Mouse (Mus musculus): ENCODE data around the gene Kdm5a. TPM values are rescaled to one million over a fixed set of nuclear protein-coding genes. Genes with fewer than 3 reads are reported as not detected.

Kdm5a gene
- total RNA-seq, 2 experiments from 2014 or later: 36.6 to 40.0 TPM

DNA sequence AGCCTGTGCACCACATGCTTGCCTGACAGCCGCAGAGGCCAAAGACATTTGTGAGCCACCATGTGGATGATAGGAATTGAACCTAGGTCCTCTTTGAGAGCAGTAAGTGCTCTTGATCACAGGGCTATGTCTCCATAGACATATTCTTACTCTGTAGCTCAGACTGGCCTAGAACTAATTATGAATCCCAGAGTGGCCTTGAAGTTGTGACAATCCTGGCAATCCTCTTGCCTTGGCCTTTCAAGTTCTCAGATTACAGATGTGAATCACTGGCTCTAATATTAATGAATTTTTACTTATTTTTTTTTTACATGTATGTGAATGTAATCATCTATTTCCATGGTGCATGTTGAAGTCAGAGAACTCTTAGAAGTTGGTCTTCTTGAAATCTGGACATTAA lies 40.0 kb downstream of the Kdm5a start:
- DNase-seq: no peak
- intact Hi-C loops (cut with DNase I): no loop called here

DNA sequence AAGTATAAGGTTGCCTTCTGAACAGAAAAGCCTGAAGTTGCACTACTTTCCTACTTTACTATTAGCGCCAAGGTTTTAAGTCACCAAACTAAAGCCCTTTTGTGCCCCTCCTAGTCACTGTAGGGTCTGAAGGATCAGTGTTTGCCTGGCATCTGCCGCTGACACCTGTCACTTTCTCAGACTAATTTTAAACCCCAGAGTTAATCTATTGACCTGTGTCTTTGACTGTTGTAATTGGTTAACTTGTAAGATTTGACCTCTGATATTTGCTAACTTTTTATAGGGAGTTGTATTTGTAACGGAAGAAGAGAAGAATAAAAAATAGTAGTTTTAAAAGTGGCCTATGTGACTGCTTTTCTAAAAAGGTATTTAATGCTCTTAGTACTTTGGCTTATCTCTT lies 74.2 kb downstream of the Kdm5a start:
- intact Hi-C loops (cut with DNase I): no loop called here
- DNase-seq: no peak

DNA sequence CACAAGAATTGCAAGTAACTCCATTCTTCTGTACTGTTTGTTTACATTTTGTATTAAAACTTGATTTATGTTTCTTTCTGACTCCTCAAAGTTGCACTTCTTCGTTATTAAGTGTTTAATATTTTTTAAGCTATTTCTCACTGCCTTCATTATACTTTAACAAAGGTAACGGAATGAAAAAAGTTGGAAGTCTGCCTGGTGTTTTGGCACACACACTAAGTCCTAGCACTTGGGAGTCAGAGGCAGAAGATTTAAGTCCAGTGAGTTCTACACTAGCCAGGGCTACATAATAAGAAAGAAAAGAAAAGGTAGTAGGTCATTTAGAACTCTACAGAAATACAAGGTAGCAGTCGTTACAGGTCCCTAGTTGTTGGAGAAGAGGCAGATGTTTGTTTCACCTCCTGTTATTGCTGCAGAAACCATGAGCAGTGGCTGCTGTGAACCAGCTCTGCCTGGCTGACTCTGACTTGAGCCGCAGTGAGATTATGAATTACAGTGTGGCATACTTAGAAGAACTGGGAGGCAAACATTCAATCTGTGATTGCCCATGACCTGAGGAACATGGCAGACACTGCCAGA lies 78.3 kb downstream of the Kdm5a start:
- DNase-seq: no peak
- intact Hi-C loops (cut with DNase I): no loop called here

DNA sequence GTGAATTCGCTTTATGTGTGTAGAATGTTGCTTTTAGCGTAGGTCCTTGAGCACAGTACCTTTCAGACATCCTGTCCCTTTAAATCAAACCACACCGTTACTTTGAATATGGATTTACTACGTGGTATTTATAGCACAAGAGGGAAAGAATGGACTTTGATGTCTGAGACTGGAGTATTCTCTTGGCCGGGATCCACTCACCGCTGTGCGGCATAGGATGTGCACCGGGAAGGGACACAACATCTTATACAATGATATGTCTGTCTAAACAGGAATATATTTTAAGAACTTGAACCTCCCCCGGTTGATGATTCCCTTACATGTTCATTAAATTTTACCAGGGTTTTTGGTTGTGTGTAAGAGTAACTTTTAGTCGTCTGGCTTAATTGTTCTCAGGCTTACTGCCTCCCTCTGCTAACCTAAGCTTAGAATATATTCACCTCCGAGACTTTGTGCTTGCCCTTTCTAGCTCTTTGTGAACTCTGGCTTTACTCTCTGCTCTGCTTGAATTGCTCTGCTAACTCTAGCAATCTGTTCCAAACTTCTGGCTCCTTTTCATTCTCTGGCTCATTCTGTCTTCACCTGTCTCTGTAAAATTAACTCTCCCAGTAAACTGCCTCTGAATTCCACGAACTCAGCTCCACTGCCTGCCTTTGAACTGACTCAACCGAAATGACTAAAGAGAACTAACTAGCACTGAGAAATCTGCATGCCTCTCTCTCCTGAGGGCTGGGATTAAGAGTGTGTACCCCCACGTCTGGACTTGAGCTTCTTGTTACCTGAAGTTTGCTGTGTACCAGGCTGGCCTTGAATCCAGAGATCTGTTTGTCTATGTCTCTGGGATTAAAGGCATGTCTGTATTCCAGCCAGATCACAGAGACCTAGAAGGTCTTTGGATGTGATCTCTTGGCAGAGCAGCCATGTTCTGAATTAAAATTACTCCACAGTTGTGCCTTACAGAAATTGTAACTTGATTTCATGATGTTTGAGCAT lies 79.7 kb downstream of the Kdm5a start:
- intact Hi-C loops (cut with DNase I): no loop called here
- DNase-seq: no peak

DNA sequence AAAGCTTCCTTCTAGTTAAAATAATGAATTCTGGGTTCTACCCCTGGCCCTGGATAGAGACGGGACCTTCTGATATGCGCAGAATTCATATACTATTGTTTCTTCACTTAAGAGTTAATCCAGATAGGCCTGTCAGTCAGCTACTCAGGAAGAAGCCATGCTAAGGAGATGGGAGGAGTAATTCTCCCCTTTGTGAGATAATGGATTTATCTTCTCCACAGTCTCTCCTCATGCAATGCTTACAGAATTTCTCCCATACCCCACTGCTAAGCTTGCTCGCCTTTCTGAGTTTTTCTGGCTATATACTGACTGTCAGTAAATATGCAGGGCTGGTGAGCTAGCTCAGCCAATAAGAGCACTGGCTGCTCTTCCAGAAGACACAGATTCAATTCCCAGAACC lies 86.3 kb downstream of the Kdm5a start:
- intact Hi-C loops (cut with DNase I): no loop called here
- no peak for DNase-seq

DNA sequence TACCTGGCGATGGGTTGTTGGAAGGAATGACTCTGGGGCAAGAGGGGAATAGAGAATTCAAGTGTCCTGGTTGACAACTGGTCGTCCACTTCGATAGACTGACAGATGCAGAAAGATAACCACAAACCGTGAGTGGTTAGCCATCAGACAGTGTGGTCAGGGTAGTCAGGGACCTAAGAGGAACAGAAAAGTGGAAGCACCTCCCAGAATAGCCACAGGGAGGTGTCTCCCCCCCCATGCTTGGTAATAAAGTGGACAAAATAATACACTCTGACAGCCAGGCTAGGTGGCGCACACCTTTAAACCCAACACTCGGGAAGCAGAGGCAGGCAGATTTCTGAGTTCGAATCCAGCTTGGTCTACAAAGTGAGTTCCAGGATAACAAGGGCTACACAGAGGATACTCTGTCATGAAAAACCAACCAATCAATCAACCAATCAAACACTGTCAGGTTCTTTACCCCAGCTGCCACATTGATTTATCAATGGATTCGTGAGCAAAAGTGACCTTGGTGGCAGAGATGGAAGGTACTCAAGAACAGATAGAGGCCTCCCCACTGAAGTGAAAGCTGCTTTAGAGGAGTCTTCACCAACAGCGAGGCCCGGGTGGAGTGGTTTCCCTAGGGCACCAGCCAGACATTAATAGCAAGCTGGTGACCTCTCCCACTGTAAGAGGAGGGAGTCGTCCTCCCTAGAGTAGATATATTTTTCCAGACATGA lies 88.6 kb downstream of the Kdm5a start:
- no peak for DNase-seq
- intact Hi-C loops (cut with DNase I): no loop called here

DNA sequence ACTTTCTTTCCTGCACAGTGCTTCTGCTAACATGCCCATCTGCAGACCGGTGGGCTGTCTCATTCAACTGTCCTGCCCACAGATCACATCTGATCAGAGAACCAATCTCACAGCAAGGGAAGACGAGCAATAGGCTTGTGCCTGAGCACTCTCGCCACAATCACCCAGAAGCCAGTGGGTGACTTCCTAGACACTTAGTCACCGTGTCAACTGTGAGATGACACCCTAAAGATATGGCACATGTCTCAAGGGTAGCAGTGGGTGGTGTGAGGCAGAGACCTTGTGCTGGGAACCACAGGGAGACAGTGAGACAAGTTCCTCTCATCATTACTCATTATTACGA lies 89.2 kb downstream of the Kdm5a start:
- DNase-seq: no peak
- intact Hi-C loops (cut with DNase I): no loop called here

DNA sequence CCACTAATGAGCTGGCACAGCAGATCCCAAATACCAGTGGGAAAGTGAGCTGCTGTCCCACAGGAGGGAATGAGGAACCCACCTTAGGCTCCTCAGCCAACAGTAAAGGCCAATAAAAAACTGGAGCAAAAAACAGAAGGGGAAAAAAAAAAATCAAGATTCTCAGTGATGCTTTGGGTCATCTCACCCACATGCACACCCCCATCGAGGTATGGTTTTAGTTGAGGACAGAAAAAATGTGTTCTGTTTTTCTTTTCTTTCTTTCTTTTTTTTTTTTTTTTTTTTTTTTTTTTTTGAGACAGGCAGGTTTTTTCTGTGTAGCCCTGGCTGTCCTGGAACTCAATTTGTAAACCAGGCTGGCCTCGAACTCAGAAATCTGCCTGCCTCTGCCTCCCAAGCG lies 89.6 kb downstream of the Kdm5a start:
- intact Hi-C loops (cut with DNase I): no loop called here
- DNase-seq: no peak

DNA sequence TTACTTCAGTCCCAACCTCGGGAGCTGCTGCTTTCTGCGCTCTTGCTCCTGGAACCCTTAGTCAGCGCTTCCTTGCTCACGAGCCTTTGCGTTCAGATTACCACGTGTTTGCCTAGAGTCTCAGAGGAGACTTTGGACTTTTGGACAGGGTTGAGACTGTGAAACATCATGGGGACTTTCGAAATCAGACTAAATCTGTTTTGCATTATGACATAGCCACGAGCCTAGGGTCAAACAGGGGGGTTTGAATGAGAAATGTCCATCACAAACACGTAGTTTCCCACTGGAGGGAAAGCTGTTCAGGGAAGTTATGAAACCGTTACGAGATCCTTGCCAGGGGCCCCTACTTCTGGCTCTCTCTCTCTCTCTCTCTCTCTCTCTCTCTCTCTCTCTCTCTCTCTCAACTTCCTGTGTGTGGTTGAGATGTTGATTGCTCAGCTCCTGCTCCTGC lies 90.7 kb downstream of the Kdm5a start:
- intact Hi-C loops (cut with DNase I): no loop called here
- no peak for DNase-seq

DNA sequence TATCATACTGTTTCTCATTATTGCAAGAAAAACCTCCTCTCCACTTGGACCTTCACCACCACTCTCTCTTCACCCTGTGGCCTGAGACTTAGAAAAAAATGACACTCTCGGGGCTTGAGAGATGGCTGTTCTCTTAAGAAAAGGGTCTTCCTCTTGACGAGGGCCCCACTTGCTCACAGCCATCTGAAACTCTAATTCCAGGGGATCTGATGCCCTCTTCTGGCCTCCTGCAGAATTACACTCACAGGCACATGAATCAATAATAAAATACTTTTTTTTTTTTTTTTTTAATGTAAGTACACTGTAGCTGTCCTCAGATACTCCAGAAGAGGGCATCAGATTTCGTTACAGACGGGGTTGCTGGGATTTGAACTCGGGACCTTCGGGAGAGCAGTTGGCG lies 93.2 kb downstream of the Kdm5a start:
- intact Hi-C loops (cut with DNase I): no loop called here
- DNase-seq: no peak

DNA sequence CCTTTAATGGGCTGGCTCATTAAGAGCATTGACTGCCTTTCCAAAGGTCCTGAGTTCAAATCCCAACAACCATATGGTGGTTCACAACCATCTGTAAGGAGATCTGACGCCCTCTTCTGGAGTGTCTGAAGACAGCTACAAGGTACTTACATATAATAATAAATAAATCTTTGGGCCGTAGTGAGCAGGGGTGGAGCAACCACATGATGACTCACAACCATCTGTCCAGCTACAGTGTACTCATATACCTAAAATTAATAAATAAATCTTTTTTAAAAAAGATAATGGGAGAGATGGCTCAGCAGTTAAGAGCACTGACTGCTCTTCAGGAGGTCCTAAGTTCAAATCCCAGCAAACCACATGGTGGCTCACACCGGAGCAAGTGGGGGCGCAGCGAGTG lies 93.8 kb downstream of the Kdm5a start:
- DNase-seq: no peak
- intact Hi-C loops (cut with DNase I): no loop called here

DNA sequence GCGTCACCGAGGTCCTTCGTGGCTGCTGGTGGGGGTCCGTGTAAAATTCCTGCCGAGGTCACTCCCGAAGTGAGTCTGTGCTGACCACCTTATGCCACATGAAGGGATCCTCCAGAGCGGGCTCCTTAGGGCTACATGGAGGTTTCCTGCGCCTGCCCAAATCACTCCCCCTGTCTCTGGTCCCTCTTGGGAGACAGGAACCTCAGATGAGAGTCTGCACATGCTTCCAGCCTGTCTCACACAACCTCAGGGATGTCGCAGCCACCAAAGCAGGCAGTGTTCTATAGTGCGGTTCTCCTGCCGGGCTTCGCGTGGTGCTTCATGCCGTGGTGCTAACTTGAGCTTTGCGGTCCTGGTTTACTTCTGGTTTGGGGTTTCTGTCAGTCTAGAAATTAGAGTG lies 97.3 kb downstream of the Kdm5a start:
- intact Hi-C loops (cut with DNase I): no loop called here
- no peak for DNase-seq

DNA sequence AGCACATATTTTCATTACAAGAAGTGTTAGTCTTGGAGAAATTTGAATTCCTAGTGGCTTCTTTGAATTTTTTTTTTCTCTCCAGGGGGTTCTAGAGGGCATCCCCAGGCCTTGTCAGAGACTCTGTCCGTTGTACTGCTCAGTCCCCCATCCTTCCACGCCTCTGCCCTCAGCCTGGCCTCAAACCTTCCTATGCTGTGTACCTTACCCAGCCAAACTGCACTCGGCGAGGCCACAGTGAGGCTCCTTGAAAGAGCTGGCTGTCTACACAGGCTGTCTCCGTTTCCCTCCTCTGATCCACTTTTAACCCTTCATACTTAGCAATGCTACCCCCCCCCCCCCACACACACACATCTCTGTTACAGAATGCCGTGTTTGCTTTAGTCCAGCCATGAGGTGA lies 98.3 kb downstream of the Kdm5a start:
- DNase-seq: no peak
- intact Hi-C loops (cut with DNase I): no loop called here

DNA sequence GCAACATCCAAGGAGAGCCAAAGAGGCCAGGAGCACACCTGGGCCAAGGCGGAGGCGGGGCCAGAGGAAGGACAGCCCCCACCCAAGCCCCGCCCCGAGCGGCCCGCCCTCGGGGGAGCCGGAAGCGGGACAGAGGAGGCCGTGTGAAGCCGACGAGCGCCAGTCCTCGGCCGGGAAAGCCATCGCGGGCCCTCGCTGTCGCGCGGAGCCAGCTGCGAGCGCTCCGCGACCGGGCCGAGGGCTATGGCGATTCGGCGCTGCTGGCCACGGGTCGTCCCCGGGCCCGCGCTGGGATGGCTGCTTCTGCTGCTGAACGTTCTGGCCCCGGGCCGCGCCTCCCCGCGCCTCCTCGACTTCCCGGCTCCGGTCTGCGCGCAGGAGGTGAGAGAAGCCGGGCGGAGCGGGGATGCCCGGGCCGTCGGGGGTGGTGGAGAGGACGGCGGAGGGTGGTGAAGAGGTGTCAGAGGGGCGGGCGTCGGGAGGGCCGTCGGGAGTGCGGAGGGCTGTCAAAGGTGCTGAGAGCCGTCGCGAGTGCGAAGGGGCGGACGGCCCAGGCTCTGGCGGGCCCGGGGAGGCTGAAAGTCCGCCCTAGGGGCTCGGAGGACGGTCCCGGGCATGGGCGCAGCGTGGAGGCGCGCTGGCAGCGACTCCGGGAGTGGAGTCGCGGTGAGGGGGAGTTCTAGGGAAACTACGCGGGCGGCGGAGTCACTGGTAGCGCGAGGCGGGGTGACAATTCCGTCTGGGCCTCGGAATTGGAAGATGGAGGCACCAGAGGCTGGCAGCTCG lies 99.4 kb downstream of the Kdm5a start, which contains the start of gene Il17ra:
Il17ra (plus strand) TSS at position 162 of the 786 bp plus-strand sequence.
- intact Hi-C loops (cut with DNase I): no loop called here

DNA sequence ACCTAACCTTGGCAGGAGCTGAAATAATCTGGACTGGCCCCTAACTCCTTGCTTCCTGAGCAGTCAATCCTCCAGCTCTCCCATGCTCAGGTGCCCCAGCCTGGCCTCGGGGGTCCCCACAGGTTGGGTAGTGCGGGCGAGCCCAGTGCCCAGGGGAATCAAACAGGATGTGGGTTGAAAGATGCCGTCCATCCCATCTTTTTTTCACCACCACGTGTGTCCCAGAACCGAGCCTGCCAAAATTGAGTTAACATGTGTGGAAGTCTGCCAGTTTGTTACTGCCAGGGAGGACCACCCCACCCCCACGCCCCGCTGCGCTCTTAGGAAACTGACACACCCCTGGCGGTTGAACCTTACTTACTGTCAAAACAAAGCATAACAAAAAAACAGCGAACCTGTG lies 100.0 kb downstream of the Kdm5a start:
- intact Hi-C loops (cut with DNase I): no loop called here
- peak in 1 of 2 experiments; percentile 40 for DNase-seq

More for the DNA sequence above, 99.4 kb downstream of the Kdm5a start, which contains the start of gene Il17ra:
- DNase-seq: peak; percentile 80 to 81

DNA sequence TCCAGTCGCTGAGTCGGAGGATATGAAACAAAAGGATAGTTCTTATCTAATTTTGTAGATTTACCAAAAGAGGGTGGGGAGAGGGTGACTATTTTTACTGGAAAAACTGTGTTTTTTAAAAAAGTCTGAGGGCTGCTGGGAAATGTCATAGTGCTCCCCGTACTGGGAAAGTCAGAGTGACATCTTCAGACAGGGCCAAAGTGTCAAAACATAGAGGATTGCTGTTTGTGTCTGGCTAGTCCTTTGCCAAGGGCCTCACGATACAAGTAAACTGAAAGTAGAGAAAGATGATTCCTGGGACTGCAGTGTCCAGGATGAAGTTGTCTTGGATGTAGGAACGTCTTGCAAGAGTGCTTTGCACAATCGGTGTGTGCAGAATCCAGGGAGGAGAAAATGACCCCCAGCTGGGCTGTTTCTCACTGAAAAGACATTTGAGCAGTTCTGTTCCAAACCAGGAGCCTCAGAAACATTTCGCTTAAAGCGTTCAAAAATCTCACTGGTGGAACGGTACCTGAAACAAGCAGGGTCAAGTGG lies 100.5 kb downstream of the Kdm5a start:
- intact Hi-C loops (cut with DNase I): no loop called here
- DNase-seq: no peak

DNA sequence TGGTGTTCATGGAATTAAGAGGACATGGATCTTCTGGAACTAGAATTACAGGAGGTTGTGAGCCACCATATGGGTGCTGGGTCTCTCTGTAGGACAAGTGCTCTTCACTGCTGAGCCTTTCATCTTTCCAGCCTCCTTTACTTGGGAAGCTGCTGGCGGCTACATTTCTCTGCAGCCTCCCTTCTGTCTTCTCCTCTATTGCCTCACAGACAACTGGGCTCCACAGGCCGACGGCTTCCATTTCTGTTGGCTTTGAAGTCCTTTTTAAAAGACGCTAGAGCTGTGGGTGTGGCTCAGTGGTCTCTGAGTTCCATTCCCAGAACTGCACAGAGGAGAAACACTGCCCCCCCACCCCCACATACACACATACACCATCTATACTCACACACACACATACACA lies 101.5 kb downstream of the Kdm5a start:
- intact Hi-C loops (cut with DNase I): no loop called here
- DNase-seq: no peak

DNA sequence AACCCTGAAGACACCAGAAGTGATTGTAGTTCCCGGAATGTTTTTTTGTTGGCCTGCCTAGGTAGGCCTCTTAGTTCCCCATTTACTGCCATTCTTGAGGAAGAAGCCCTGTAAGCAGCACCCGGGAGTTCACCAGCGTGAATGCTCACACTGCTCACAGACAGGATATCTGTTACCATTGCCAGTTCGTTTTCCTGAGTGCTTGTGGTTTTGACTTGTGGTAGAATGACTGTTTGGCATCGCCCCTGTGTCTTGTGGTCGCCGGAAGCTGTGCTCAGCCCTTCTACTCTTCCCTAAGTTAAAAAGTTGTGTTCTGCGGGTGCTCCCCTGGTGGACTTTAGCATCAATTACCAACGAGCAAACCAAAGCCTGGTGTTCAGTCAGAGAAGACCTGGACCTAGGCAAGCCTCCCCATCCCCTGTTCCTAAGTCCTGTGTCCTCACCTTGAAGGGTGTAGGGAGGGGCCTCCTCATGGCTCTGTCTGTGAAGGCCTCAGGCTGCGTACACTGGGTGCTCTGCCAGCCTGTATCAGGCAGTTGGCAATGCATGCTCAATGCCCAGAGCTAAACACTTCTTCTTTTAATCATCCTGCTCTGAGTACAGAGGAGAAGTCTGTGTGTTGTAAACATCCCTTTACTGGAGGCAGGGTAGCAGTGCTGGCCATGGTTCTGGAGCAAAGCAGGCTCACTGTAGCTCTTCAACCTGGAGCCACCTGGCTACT lies 102.8 kb downstream of the Kdm5a start:
- no peak for DNase-seq
- intact Hi-C loops (cut with DNase I): no loop called here

DNA sequence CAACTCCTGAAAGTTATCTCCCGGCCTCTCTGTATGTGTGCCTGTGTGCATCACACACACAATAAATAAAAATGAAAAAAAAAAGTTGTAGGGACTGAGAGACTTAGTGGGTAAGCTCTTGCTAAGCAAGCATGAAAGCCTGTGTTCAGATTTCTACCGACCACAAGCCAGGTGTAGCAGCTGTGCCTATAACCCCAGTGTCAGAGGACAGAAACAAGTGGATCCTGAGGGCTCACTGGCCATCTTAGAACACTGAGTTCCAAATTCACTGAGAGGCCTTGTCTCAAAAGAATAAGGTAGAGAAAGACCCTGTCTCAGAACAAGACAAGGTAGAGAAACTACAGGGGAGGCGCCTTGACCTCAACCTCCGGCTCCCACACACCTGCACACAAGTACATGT lies 104.3 kb downstream of the Kdm5a start:
- DNase-seq: no peak
- intact Hi-C loops (cut with DNase I): no loop called here

DNA sequence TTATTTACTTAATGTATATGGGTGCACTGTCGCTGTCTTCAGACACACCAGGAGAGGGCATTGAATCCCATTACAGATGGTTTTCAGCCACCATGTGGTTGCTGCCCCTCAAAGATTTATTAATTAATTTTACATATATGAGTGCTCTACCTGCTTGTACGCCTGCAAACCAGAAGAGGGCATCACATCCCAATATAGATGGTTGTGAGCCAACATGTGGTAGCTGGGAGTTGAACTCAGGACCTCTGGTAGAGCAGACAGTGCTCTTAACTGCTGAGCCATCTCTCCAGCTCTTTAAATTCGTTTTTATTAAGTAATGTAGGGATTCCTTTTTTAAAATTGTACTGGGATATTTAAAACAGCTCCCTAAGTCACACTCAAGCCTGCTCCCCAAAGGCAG lies 105.3 kb downstream of the Kdm5a start:
- DNase-seq: no peak

More for the DNA sequence above, 105.3 kb downstream of the Kdm5a start:
- intact Hi-C loops (cut with DNase I): no loop called here
